Mouse (Mus musculus) G1E (cell line): ENCODE results near the gene Rrp36.

ENCODE experiments used
- CTCF ChIP-seq: IDR thresholded peaks from 2 replicates; pipeline ENCODE4 v1.5.1; 2012; ENCODE audit warnings: low read depth, low read length, inconsistent platforms, mixed read lengths
- GATA1 ChIP-seq: IDR thresholded peaks from 2 replicates; pipeline ENCODE4 v1.6.1; 2012; ENCODE audit warnings: borderline replicate concordance, low read length, inconsistent platforms, mixed read lengths
- POLR2AphosphoS5 ChIP-seq: IDR thresholded peaks from 2 replicates; pipeline ENCODE4 v1.6.1; 2012; ENCODE audit warnings: low read depth, low read length, inconsistent platforms; ENCODE audit not compliant: insufficient replicate concordance
- TAL1 ChIP-seq: conservative IDR thresholded peaks from 2 replicates; pipeline ENCODE4 v1.6.1; 2012; ENCODE audit warnings: low read depth, low read length, inconsistent platforms, mixed read lengths

DNA sequence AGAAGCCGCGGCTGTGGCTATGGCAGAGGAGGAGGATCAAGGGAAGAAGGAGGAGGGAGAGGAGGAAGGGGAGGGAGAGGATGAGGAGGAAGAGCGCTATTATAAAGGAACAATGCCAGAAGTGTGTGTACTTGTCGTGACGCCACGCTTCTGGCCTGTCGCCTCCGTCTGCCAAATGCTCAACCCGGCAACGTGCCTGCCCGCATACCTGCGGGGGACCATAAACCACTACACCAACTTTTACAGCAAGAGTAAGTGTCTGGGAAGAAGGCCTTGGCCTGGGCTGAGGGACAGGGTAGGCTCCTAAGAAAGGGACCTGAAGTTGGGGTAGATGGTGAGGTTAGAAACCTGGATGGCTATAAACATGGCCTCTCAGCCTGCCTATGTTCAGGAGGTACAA, 12.2 kb downstream of the Rrp36 start:
- TF ChIP-seq CTCF: no peak
- no peak for TF ChIP-seq GATA1
- TF ChIP-seq TAL1: no peak
- no peak for TF ChIP-seq POLR2AphosphoS5
